Mouse (Mus musculus) B cell, adult 62 days (primary cell): ENCODE data around the gene Thpo. TPM values are rescaled to one million over a fixed set of nuclear protein-coding genes. Genes with fewer than 3 reads are reported as not detected.

Experiments
- total RNA-seq: library from RNA; stranded (reverse); gene quantifications from 4 replicates; pipeline ENCODE4 v1.2.4, GENCODE M21; 2023

Gene Thpo
- total RNA-seq: not detected in 4 replicates

GRCm38 (mm10) chr16:20733731-20734730 is at the start of gene Thpo:
Gene Thpo, minus strand, starts transcription at chr16:20734511.

GRCm38 (mm10) chr16:20732925-20733730 is 1.2 kb downstream of the Thpo start, which contains the start of gene Chrd:
Gene Chrd, plus strand, starts transcription at chr16:20733127.

GRCm38 (mm10) chr16:20717181-20717977 is 16.9 kb downstream of the Thpo start, which contains the start of the genes Polr2h and Clcn2:
Gene Polr2h, plus strand, starts transcription at chr16:20717665.
Gene Clcn2, minus strand, starts transcription at chr16:20717746.

GRCm38 (mm10) chr16:20693111-20693701 is 41.1 kb downstream of the Thpo start, which contains the start of gene Fam131a:
Gene Fam131a, plus strand, starts transcription at chr16:20693241.

Other genes with a start within 250 kb of the Thpo start
- 42.8 to 52.1 TPM (median 47.2 TPM) in 4 replicates for gene Eif2b5, start 235.7 kb downstream of the Thpo start, total RNA-seq
- gene Dvl3, start 217.5 kb downstream of the Thpo start, total RNA-seq: 41.5 to 43.6 TPM (median 42.6 TPM) in 4 replicates
- 160 to 184 TPM (median 175 TPM) in 4 replicates for gene Ap2m1, start 199.0 kb downstream of the Thpo start, total RNA-seq
- gene Abcf3, start 185.9 kb downstream of the Thpo start, total RNA-seq: 90.6 to 104 TPM (median 98.3 TPM) in 4 replicates
- 0.49 to 0.88 TPM in 2 of 4 replicates, not detected in the others for gene Vwa5b2, start 145.0 kb downstream of the Thpo start, total RNA-seq
- 3.9 to 5.7 TPM (median 4.5 TPM) in 4 replicates for gene Eef1akmt4, start 122.9 kb downstream of the Thpo start, total RNA-seq
- gene Gm49333, start 122.9 kb downstream of the Thpo start, total RNA-seq: not detected in 4 replicates
- 9.5 to 14.5 TPM (median 12.0 TPM) in 4 replicates for gene Alg3, start 122.8 kb downstream of the Thpo start, total RNA-seq
- not detected in 4 replicates for gene Camk2n2, start 113.2 kb downstream of the Thpo start, total RNA-seq
- gene Ece2, start 104.7 kb downstream of the Thpo start, total RNA-seq: 0.76 TPM in 1 of 4 replicates, not detected in the others
- 103 to 114 TPM (median 106 TPM) in 4 replicates for gene Psmd2, start 82.9 kb downstream of the Thpo start, total RNA-seq
- 317 to 345 TPM (median 335 TPM) in 4 replicates for gene Eif4g1, start 66.2 kb downstream of the Thpo start, total RNA-seq
- gene Fam131a, start 41.3 kb downstream of the Thpo start, total RNA-seq: 0.41 to 0.91 TPM (median 0.43 TPM) in 3 of 4 replicates, not detected in the other
- 17.3 to 22.7 TPM (median 19.5 TPM) in 4 replicates for gene Polr2h, start 16.8 kb downstream of the Thpo start, total RNA-seq
- 2.5 to 4.1 TPM (median 3.2 TPM) in 4 replicates for gene Clcn2, start 16.8 kb downstream of the Thpo start, total RNA-seq
- gene Chrd, start 1.4 kb downstream of the Thpo start, total RNA-seq: not detected in 4 replicates